8 mouse cellular contexts compared by ENCODE assay signal in genomic region chr5:64813361-64813760, GRCm38 (mm10). TPM values are rescaled to one million over a fixed set of nuclear protein-coding genes. Genes with fewer than 3 reads are reported as not detected.
DNase-seq lines count a peak whose midpoint lies in the region; ATAC-seq and TF ChIP-seq lines count a peak whose summit lies in the region.

No protein-coding gene starts in this region.

- no peak overlapping the region for H3K9ac ChIP-seq in limb, embryonic 14.5 days (ENCODE audit: low read depth, low read length, severe bottlenecking)

- peak; percentile 90 to 91 for DNase-seq in B cell, adult 2 months
- DNase-seq in embryo, embryonic 10 days (ENCODE audit: low spot score), result peak; percentile 97
- peak; percentile 47 to 78 for DNase-seq in gastrocnemius, postnatal 36 days
- DNase-seq in kidney, adult 18-20 months, result peak; percentile 82
- DNase-seq in limb, embryonic 14.5 days (ENCODE audit: low spot score), result peak; percentile 97
- peak; percentile 86 for DNase-seq in neural tube, embryonic 10.5 days (ENCODE audit: extremely low spot score, low spot score)

- no peak overlapping the region for H3K27ac ChIP-seq in limb, embryonic 14.5 days (replicated peaks; ENCODE audit: low read depth, low read length)
- H3K27ac ChIP-seq in testis, adult 2 months (ENCODE audit: control insufficient read depth, insufficient read depth, low read depth, low read length), result no peak overlapping the region

- no peak for TF ChIP-seq POLR2A in limb, embryonic 14.5 days (IDR thresholded peaks at IDR 0.05; ENCODE audit: borderline replicate concordance, extremely low read depth, insufficient read depth, insufficient read length)
- TF ChIP-seq POLR2A in testis, adult 2 months (IDR thresholded peaks at IDR 0.05; ENCODE audit: control insufficient read depth, low read depth, low read length), result no peak

- H3K36me3 ChIP-seq in limb, embryonic 14.5 days (ENCODE audit: control insufficient read depth, insufficient read depth, low read length), result peaks cover 22% of the 10 kb centered on the region
- no peaks in the 10 kb centered on the region for H3K36me3 ChIP-seq in testis, adult 2 months (ENCODE audit: control insufficient read depth, insufficient read depth, low read length)

- peaks cover 49% of the 10 kb centered on the region for H3K4me1 ChIP-seq in limb, embryonic 14.5 days (ENCODE audit: control insufficient read depth, insufficient read depth, low read length)
- H3K4me1 ChIP-seq in testis, adult 2 months (ENCODE audit: control insufficient read depth, insufficient read depth, low read length), result peaks cover 15% of the 10 kb centered on the region

- no peaks in the 10 kb centered on the region for H3K27me3 ChIP-seq in limb, embryonic 14.5 days (ENCODE audit: control insufficient read depth, insufficient read depth, low read length)
- no peaks in the 10 kb centered on the region for H3K27me3 ChIP-seq in testis, adult 2 months (ENCODE audit: control insufficient read depth, insufficient read depth, low read length)

- WGBS in limb, embryonic 14.5 days, result 9% methylated on average over 9 of the region's 9 CpGs

- no peak overlapping the region for H3K4me3 ChIP-seq in limb, embryonic 14.5 days (replicated peaks; ENCODE audit: low read length)
- no peak overlapping the region for H3K4me3 ChIP-seq in testis, adult 2 months (ENCODE audit: control insufficient read depth, low read depth, low read length)

- H3K4me2 ChIP-seq in limb, embryonic 14.5 days (replicated peaks; ENCODE audit: low read depth, low read length, severe bottlenecking), result peak overlapping the region; percentile 38; the same call in 1 of the 2 replicates

- no peaks in the 10 kb centered on the region for H3K9me3 ChIP-seq in limb, embryonic 14.5 days (ENCODE audit: control insufficient read depth, low read length)

- TF ChIP-seq CTCF in testis, adult 2 months (IDR thresholded peaks at IDR 0.05; ENCODE audit: control insufficient read depth, insufficient read depth, insufficient replicate concordance, low read depth, low read length), result peak; percentile 64; the same call in 1 of the 2 replicates

- ATAC-seq in activated CD4-positive, CD25-positive, alpha-beta regulatory T cell, adult 4 months, result peak; percentile 22
- no peak for ATAC-seq in limb, embryonic 14.5 days (ENCODE audit: low FRiP score, low read depth)

- intact Hi-C loops in gastrocnemius, postnatal 36 days (cut with DNase I), result loop anchor here (2.0 to 5.0 kb wide), 2 partner anchors 307 to 526 kb away; no protein-coding TSS in a partner anchor

RNA-seq across cellular contexts. Expression of gene Klf3, which starts 10.2 kb away (rescaled TPM):
- polyA plus RNA-seq in activated CD4-positive, CD25-positive, alpha-beta regulatory T cell, adult 4 months (2017; shearing (Covaris generic)), result 10 to 100 TPM; 64.9 to 76.7 TPM
- total RNA-seq in gastrocnemius, postnatal 36 days (2021), result 10 to 100 TPM; 16.4 to 18.0 TPM
- polyA plus RNA-seq in limb, embryonic 14.5 days (2012; rRNA removed), result 38.2 and 70.8 TPM in 2 replicates
- polyA plus RNA-seq in limb, embryonic 14.5 days (2014; fragmentation: Nextera tagmentation; extraction: Ambion mirVana), result 76.0 and 76.7 TPM in 2 replicates
- polyA plus RNA-seq in testis, adult 2 months (2012; rRNA removed), result 4.9 and 5.8 TPM in 2 replicates
